Mouse (Mus musculus) adrenal gland, adult 18-20 months (tissue): Measurements from ENCODE around the gene Cep89. TPM values are rescaled to one million over a fixed set of nuclear protein-coding genes. Genes with fewer than 3 reads are reported as not detected.

Experiments used
- DNase-seq, 2 experiments: peaks; one replicate each; pipeline ENCODE4 v3.0.0; 2021 to 2022; ENCODE audit warnings: low spot score in 2 of 2
- total RNA-seq, 2 experiments: library from RNA; stranded (reverse); gene quantifications; 1 replicate in 1 of 2; 2 replicates in 1 of 2; pipeline ENCODE4 v1.2.3; 2021

Cep89 gene
- total RNA-seq, 2 experiments from 2014 or later, result 11.9 to 16.0 TPM

GRCm38 (mm10) chr7:35382706-35383353 lies 14.0 kb upstream of the Cep89 start:
- DNase-seq, result no peak

GRCm38 (mm10) chr7:35386525-35386952 lies 10.3 kb upstream of the Cep89 start:
- peak in 1 of 2 experiments; percentile 24 for DNase-seq

GRCm38 (mm10) chr7:35388694-35389093 lies 8.1 kb upstream of the Cep89 start:
- DNase-seq, result no peak

- peak; percentile 24 for DNase-seq
Observed at GRCm38 (mm10) chr7:35392935-35393334, 3.9 kb upstream of the Cep89 start.

- no peak for DNase-seq
Observed at GRCm38 (mm10) chr7:35395734-35396456, 940 bp upstream of the Cep89 start.

- no peak for DNase-seq
Observed at GRCm38 (mm10) chr7:35401169-35401568, 4.3 kb downstream of the Cep89 start.

- DNase-seq, result no peak
Observed at GRCm38 (mm10) chr7:35415226-35415625, 18.4 kb downstream of the Cep89 start.

- peak in 1 of 2 experiments; percentile 25 for DNase-seq
Observed at GRCm38 (mm10) chr7:35415801-35416653, 19.2 kb downstream of the Cep89 start.

GRCm38 (mm10) chr7:35416654-35416948 lies 19.8 kb downstream of the Cep89 start:
- no peak for DNase-seq

GRCm38 (mm10) chr7:35423071-35423470 lies 26.2 kb downstream of the Cep89 start:
- DNase-seq, result no peak

- no peak for DNase-seq
Observed at GRCm38 (mm10) chr7:35428146-35428545, 31.3 kb downstream of the Cep89 start.

- DNase-seq, result no peak
Observed at GRCm38 (mm10) chr7:35435266-35435665, 38.4 kb downstream of the Cep89 start.

GRCm38 (mm10) chr7:35447501-35447900 lies 50.7 kb downstream of the Cep89 start:
- no peak for DNase-seq

- DNase-seq, result no peak
Observed at GRCm38 (mm10) chr7:35447996-35448846, 51.4 kb downstream of the Cep89 start, which contains the start of gene Slc7a9. TSS of gene Slc7a9 (plus strand) at chr7:35448796.

- no peak for DNase-seq
Observed at GRCm38 (mm10) chr7:35448867-35449266, 52.0 kb downstream of the Cep89 start.

GRCm38 (mm10) chr7:35456091-35456814 lies 59.4 kb downstream of the Cep89 start:
- no peak for DNase-seq

GRCm38 (mm10) chr7:35460971-35461370 lies 64.1 kb downstream of the Cep89 start:
- DNase-seq, result no peak

GRCm38 (mm10) chr7:35465027-35465426 lies 68.2 kb downstream of the Cep89 start:
- no peak for DNase-seq

- DNase-seq, result no peak
Observed at GRCm38 (mm10) chr7:35467856-35468255, 71.0 kb downstream of the Cep89 start.

GRCm38 (mm10) chr7:35470794-35471193 lies 74.0 kb downstream of the Cep89 start:
- DNase-seq, result no peak
